Mouse (Mus musculus) intestine, postnatal 0 days (tissue): ENCODE measurements around the gene Psmb7. TPM values are rescaled to one million over a fixed set of nuclear protein-coding genes. Genes with fewer than 3 reads are reported as not detected.
A peak's percentile ranks its signal among the peaks of the same experiment; 100 is the strongest.

Experiments
- ATAC-seq: fragments of 200-750 bp; cut with Nextera tagmentation; 2 replicates; pipeline ENCODE4 v1.8.0; 2017; ENCODE audit warnings: mild to moderate bottlenecking, moderate TSS enrichment, moderate library complexity
- H3K27ac ChIP-seq: fragments of 300-500 bp; sonication (generic); 2 replicates; pipeline ENCODE4 v1.5.1; 2014; ENCODE audit warnings: mild to moderate bottlenecking, low read depth, low read length, moderate library complexity
- H3K27me3 ChIP-seq: fragments of 300-500 bp; sonication (generic); replicated peaks from 2 replicates; pipeline ENCODE4 v1.6.1; 2014; ENCODE audit warnings: low read length, mixed read lengths; ENCODE audit not compliant: control insufficient read depth, insufficient read depth
- H3K36me3 ChIP-seq: fragments of 300-500 bp; sonication (generic); 2 replicates; pipeline ENCODE4 v1.6.1; 2014; ENCODE audit warnings: mild to moderate bottlenecking, moderate library complexity; ENCODE audit not compliant: control insufficient read depth, insufficient read depth
- H3K4me1 ChIP-seq: fragments of 300-500 bp; sonication (generic); replicated peaks from 2 replicates; pipeline ENCODE4 v1.6.1; 2014; ENCODE audit warnings: antibody characterized with exemption, low read length, mixed read lengths; ENCODE audit not compliant: control insufficient read depth, insufficient read depth
- H3K4me2 ChIP-seq: fragments of 300-500 bp; sonication (generic); replicated peaks from 2 replicates; pipeline ENCODE4 v1.6.1; 2014; ENCODE audit warnings: low read depth, mild to moderate bottlenecking, moderate library complexity
- H3K4me3 ChIP-seq: fragments of 300-500 bp; sonication (generic); 2 replicates; pipeline ENCODE4 v1.5.1; 2014; ENCODE audit warnings: low read depth, low read length
- H3K9ac ChIP-seq: fragments of 300-500 bp; sonication (generic); 2 replicates; pipeline ENCODE4 v1.6.1; 2014; ENCODE audit warnings: mild to moderate bottlenecking, low read depth, low read length
- H3K9me3 ChIP-seq: fragments of 300-500 bp; sonication (generic); 2 replicates; pipeline ENCODE4 v1.6.1; 2016; ENCODE audit warnings: mixed run types; ENCODE audit not compliant: control insufficient read depth
- CTCF ChIP-seq: sonication (generic); IDR thresholded peaks from 2 replicates; pipeline ENCODE4 v1.5.1; 2016; ENCODE audit warnings: low read depth, mild to moderate bottlenecking, control low read depth, antibody characterized with exemption, moderate library complexity
- WGBS: fragments of 180-500 bp; shearing (Covaris S2); extraction: QIAGEN DNeasy Blood & Tissue Kit; methylation state at CpG from one replicate; pipeline ENCODE4 v1.1.7; 2014; 5-methylcytosine and 5-hydroxymethylcytosine counted together
- polyA plus RNA-seq: library from polyadenylated mRNA; unstranded; fragments of >200 nt; fragmentation: Nextera tagmentation; extraction: Ambion mirVana; gene quantifications from 2 replicates; pipeline ENCODE4 v1.2.1, GENCODE M21; 2015

The Psmb7 gene
- polyA plus RNA-seq, 1 experiment from 2014 or later, result 148 TPM

DNA sequence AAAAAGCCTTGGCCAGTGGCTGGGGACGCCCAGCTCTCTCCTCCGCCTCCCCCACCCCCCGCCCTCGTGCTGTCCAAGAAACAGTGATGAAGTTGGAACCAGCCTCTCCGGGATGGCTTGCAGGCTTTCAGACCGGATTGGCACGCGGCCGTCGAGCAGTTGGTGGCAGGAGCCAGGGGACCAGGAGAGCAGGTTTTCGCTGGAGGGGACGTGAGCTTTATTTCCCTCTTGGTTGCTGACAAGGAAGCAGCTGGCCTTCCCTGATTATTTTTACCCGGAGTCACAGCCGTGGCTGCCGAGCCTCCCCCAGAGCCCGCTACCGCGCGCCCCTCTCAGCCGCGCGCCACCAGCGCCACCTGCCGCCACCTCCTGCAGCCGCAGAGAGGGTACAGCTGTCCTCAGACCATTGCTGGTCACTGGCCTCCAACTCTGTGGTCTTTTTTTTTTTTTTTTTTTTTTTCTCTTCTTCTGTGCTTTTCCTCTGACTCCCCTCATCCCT is 14.5 kb upstream of the Psmb7 start:
- peak; percentile 65; the same call in 1 of the 2 replicates for ATAC-seq
- Histone ChIP-seq H3K4me2 (peak overlapping the region; percentile 62), H3K4me3 (peak overlapping the region; percentile 29), H3K9me3 (no peaks in the 10 kb centered on the region), H3K4me1 (no peaks in the 10 kb centered on the region), H3K36me3 (no peaks in the 10 kb centered on the region), H3K27ac (no peak overlapping the region), H3K9ac (no peak overlapping the region), H3K27me3 (0 out of 2 replicates have a peak, but pooled peaks cover 4% of the 10 kb centered on the region)
- TF ChIP-seq CTCF, result peak; percentile 93
- WGBS, result 2% methylated on average over 24 of the region's 25 CpGs

DNA sequence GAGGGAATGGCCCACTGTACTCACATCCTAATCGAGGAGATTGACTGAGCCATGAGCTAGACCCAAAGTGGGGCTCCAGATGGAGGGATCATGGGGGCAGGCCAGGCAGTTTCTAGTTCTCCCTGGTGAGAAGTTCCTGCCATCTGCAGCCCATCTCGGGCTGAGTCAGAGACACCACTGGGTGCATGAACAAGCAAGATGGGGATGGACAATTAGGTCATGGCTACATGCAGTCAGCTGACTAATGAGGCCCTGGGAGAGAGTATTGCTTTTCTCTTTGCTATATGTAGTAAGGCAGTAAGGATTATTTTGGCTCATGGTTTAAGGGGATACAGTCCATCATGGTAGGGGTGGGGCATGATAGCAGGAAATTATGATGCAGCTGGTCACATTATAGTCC is 9.8 kb upstream of the Psmb7 start:
- Histone ChIP-seq H3K27me3 (0 out of 2 replicates have a peak, but pooled peaks cover 4% of the 10 kb centered on the region), H3K4me1 (no peaks in the 10 kb centered on the region), H3K9me3 (no peaks in the 10 kb centered on the region), H3K4me2 (no peak overlapping the region), H3K27ac (no peak overlapping the region), H3K36me3 (no peaks in the 10 kb centered on the region), H3K4me3 (no peak overlapping the region), H3K9ac (no peak overlapping the region)
- TF ChIP-seq CTCF, result no peak
- 80% methylated on average over 2 of the region's 2 CpGs for WGBS
- ATAC-seq, result no peak

DNA sequence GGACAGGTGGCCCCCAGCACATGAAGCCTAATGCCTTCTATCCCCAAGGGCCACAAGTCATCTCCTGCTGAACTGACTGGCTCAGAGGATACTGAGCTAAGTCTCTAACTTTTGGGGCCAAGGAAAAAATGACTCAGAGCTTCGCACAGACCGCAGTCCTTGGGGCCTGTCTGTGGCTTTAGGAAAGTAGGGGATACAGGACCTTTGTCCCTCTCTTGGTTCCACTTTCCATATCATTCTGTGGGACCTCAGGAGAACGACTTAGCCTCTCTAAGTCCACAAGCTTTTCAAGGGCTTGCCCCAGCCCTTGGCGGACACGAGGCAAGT is 9.4 kb upstream of the Psmb7 start:
- no peak overlapping the region for H3K4me2 ChIP-seq
- 86% methylated on average over 5 of the region's 5 CpGs for WGBS
- no peak for TF ChIP-seq CTCF
- H3K27ac ChIP-seq, result no peak overlapping the region
- no peak overlapping the region for H3K9ac ChIP-seq
- ATAC-seq, result no peak
- H3K9me3 ChIP-seq, result no peaks in the 10 kb centered on the region
- no peaks in the 10 kb centered on the region for H3K4me1 ChIP-seq
- H3K36me3 ChIP-seq, result no peaks in the 10 kb centered on the region
- 0 out of 2 replicates have a peak, but pooled peaks cover 4% of the 10 kb centered on the region for H3K27me3 ChIP-seq
- H3K4me3 ChIP-seq, result no peak overlapping the region

GRCm38 (mm10) chr2:38652565-38653292 is 8.8 kb upstream of the Psmb7 start:
- H3K9me3 ChIP-seq, result no peaks in the 10 kb centered on the region
- H3K27me3 ChIP-seq, result 0 out of 2 replicates have a peak, but pooled peaks cover 4% of the 10 kb centered on the region
- H3K4me2 ChIP-seq, result no peak overlapping the region
- no peak overlapping the region for H3K4me3 ChIP-seq
- TF ChIP-seq CTCF, result no peak
- H3K9ac ChIP-seq, result no peak overlapping the region
- WGBS, result 69% methylated on average over 10 of the region's 10 CpGs
- no peak for ATAC-seq
- no peaks in the 10 kb centered on the region for H3K36me3 ChIP-seq
- H3K27ac ChIP-seq, result no peak overlapping the region
- no peaks in the 10 kb centered on the region for H3K4me1 ChIP-seq

DNA sequence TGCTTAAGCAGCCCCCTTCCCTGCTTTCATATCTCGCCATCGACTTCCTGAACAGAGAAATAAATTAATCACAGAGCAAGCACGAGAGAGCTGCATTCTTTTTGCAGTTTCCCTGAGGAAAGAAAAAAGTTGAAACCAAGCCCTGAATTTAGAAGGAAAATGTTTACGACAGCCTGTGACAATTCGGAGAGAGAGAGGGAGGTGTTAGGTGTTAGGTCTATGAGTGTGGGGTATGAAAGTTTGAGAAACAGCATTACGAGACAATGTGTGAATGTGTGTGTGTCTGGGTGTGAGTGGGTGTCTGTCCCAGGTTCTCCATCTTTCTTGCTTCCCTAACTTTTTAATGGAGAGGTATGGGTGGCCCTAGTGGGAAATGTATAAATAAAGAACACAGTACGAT is 8.2 kb upstream of the Psmb7 start:
- no peak for ATAC-seq
- TF ChIP-seq CTCF, result no peak
- Histone ChIP-seq H3K27me3 (0 out of 2 replicates have a peak, but pooled peaks cover 4% of the 10 kb centered on the region), H3K4me2 (no peak overlapping the region), H3K4me1 (no peaks in the 10 kb centered on the region), H3K9ac (no peak overlapping the region), H3K36me3 (no peaks in the 10 kb centered on the region), H3K4me3 (no peak overlapping the region), H3K27ac (no peak overlapping the region), H3K9me3 (no peaks in the 10 kb centered on the region)
- 70% methylated on average over 7 of the region's 7 CpGs for WGBS

DNA sequence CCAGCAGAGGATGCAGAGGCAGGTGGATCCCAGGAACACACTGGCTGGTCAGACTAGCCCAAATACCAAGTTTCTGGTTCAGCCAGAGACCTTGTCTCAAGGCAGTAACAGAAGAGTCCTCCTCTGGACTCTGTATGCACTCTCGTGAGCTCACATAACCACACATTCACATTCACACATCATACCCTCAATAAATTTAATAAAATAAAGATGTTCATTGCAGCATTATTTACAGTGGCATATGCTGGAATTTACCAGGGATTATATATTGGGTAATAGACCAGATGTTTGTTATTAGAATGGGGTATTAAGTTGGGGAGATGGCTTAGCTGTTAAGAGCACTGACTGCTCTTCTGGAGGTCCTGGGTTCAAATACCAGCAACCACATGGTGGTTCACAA is 6.5 kb upstream of the Psmb7 start:
- WGBS, result 73% methylated on average over 1 of the region's 1 CpGs
- Histone ChIP-seq H3K36me3 (no peaks in the 10 kb centered on the region), H3K4me3 (no peak overlapping the region), H3K27me3 (no peaks in the 10 kb centered on the region), H3K9ac (no peak overlapping the region), H3K9me3 (no peaks in the 10 kb centered on the region), H3K4me2 (no peak overlapping the region), H3K27ac (no peak overlapping the region), H3K4me1 (no peaks in the 10 kb centered on the region)
- no peak for ATAC-seq
- no peak for TF ChIP-seq CTCF
